Mouse (Mus musculus) megakaryocyte, adult 5-6 weeks (primary cell): ENCODE results near the gene Krtap4-16. TPM values are rescaled to one million over a fixed set of nuclear protein-coding genes. Genes with fewer than 3 reads are reported as not detected.
"Not testable (repeated sequence)": the region's sequence is repeated elsewhere in the genome, so short reads cannot be mapped to it uniquely, and the experiment has no call there.

Experiments used
- ATAC-seq: 2 replicates; pipeline ENCODE4 v1.8.0; 2016; ENCODE audit warnings: mild to moderate bottlenecking, inconsistent platforms; ENCODE audit not compliant: poor library complexity, severe bottlenecking
- total RNA-seq, 2 experiments: library from RNA; stranded (forward) in 1 of 2; stranded (reverse) in 1 of 2; fragments of 153-499, 151-499 nt in 1 of 2; fragments of 221-1000, 200-1000 nt in 1 of 2; gene quantifications; 2 replicates each; pipeline versions ENCODE4 v1.2.3 to v1.2.4; 2015 to 2017

Krtap4-16 gene
- not detected in 2 replicates for total RNA-seq (2015)
- total RNA-seq (2017), result not detected in 2 replicates

- ATAC-seq, result no peak
Measured at GRCm38 (mm10) chr11:99851508-99851907, at the start of gene Krtap4-16. Krtap4-16 (minus strand) TSS chr11:99851608.

- not testable (repeated sequence) for ATAC-seq
Measured at GRCm38 (mm10) chr11:99878887-99879286, 27.5 kb upstream of the Krtap4-16 start, which contains the start of gene Gm11567. Gm11567 (plus strand) TSS chr11:99879187.

GRCm38 (mm10) chr11:99873089-99873488 lies 21.7 kb upstream of the Krtap4-16 start, which contains the start of gene Krtap9-1:
Krtap9-1 (plus strand) TSS chr11:99873389.
- ATAC-seq, result not testable (repeated sequence)

GRCm38 (mm10) chr11:99864176-99864575 lies 12.8 kb upstream of the Krtap4-16 start, which contains the start of gene Gm11559:
Gm11559 (plus strand) TSS chr11:99864476.
- ATAC-seq, result not testable (repeated sequence)

GRCm38 (mm10) chr11:99858761-99859160 lies 7.4 kb upstream of the Krtap4-16 start:
- no peak for ATAC-seq

GRCm38 (mm10) chr11:99857617-99858016 lies 6.2 kb upstream of the Krtap4-16 start, which contains the start of gene Gm11568:
Gm11568 (plus strand) TSS chr11:99857917.
- no peak for ATAC-seq

- no peak for ATAC-seq
Measured at GRCm38 (mm10) chr11:99854121-99854520, 2.7 kb upstream of the Krtap4-16 start.

- no peak for ATAC-seq
Measured at GRCm38 (mm10) chr11:99846746-99847145, 4.7 kb downstream of the Krtap4-16 start.

GRCm38 (mm10) chr11:99842185-99842584 lies 9.2 kb downstream of the Krtap4-16 start:
- ATAC-seq, result no peak

- ATAC-seq, result no peak
Measured at GRCm38 (mm10) chr11:99837966-99838365, 13.4 kb downstream of the Krtap4-16 start, which contains the start of gene 2300003K06Rik. 2300003K06Rik (minus strand) TSS chr11:99838066.

GRCm38 (mm10) chr11:99815566-99815965 lies 35.8 kb downstream of the Krtap4-16 start, which contains the start of gene Gm11564:
Gm11564 (minus strand) TSS chr11:99815666.
- not testable (repeated sequence) for ATAC-seq

GRCm38 (mm10) chr11:99809792-99810191 lies 41.6 kb downstream of the Krtap4-16 start, which contains the start of gene Krtap4-13:
Krtap4-13 (minus strand) TSS chr11:99809892.
- ATAC-seq, result not testable (repeated sequence)

GRCm38 (mm10) chr11:99804346-99804745 lies 47.1 kb downstream of the Krtap4-16 start, which contains the start of gene Gm11554:
Gm11554 (minus strand) TSS chr11:99804446.
- ATAC-seq, result not testable (repeated sequence)

Other genes with a start within 250 kb of the Krtap4-16 start
Only the 30 nearest of the 38 such genes appear.
- not detected in 2 replicates for gene Krtap4-7, start 207.5 kb downstream of the Krtap4-16 start, total RNA-seq (2015)
- not detected in 2 replicates for gene Krtap4-7, start 207.5 kb downstream of the Krtap4-16 start, total RNA-seq (2017)
- gene Gm11555, start 201.4 kb downstream of the Krtap4-16 start, total RNA-seq (2015), result not detected in 2 replicates
- gene Gm11555, start 201.4 kb downstream of the Krtap4-16 start, total RNA-seq (2017), result not detected in 2 replicates
- gene Gm11563, start 192.6 kb downstream of the Krtap4-16 start, total RNA-seq (2015), result not detected in 2 replicates
- gene Gm11563, start 192.6 kb downstream of the Krtap4-16 start, total RNA-seq (2017), result not detected in 2 replicates
- gene Krtap4-6, start 185.6 kb downstream of the Krtap4-16 start, total RNA-seq (2015), result not detected in 2 replicates
- gene Krtap4-6, start 185.6 kb downstream of the Krtap4-16 start, total RNA-seq (2017), result not detected in 2 replicates
- gene Gm14190, start 160.9 kb downstream of the Krtap4-16 start, total RNA-seq (2015), result not detected in 2 replicates
- gene Gm14190, start 160.9 kb downstream of the Krtap4-16 start, total RNA-seq (2017), result not detected in 2 replicates
- not detected in 2 replicates for gene Gm14180, start 117.3 kb downstream of the Krtap4-16 start, total RNA-seq (2015)
- not detected in 2 replicates for gene Gm14180, start 117.3 kb downstream of the Krtap4-16 start, total RNA-seq (2017)
- gene Gm11595, start 78.7 kb downstream of the Krtap4-16 start, total RNA-seq (2015), result not detected in 2 replicates
- not detected in 2 replicates for gene Gm11595, start 78.7 kb downstream of the Krtap4-16 start, total RNA-seq (2017)
- gene Krtap4-8, start 70.9 kb downstream of the Krtap4-16 start, total RNA-seq (2015), result not detected in 2 replicates
- gene Krtap4-8, start 70.9 kb downstream of the Krtap4-16 start, total RNA-seq (2017), result not detected in 2 replicates
- gene Krtap4-9, start 66.4 kb downstream of the Krtap4-16 start, total RNA-seq (2015), result not detected in 2 replicates
- not detected in 2 replicates for gene Krtap4-9, start 66.4 kb downstream of the Krtap4-16 start, total RNA-seq (2017)
- gene Gm11596, start 58.1 kb downstream of the Krtap4-16 start, total RNA-seq (2015), result not detected in 2 replicates
- gene Gm11596, start 58.1 kb downstream of the Krtap4-16 start, total RNA-seq (2017), result not detected in 2 replicates
- gene Gm11569, start 52.7 kb downstream of the Krtap4-16 start, total RNA-seq (2015), result not detected in 2 replicates
- gene Gm11569, start 52.7 kb downstream of the Krtap4-16 start, total RNA-seq (2017), result not detected in 2 replicates
- gene Gm11554, start 47.2 kb downstream of the Krtap4-16 start, total RNA-seq (2015), result not detected in 2 replicates
- gene Gm11554, start 47.2 kb downstream of the Krtap4-16 start, total RNA-seq (2017), result not detected in 2 replicates
- gene Krtap4-13, start 41.7 kb downstream of the Krtap4-16 start, total RNA-seq (2015), result not detected in 2 replicates
- not detected in 2 replicates for gene Krtap4-13, start 41.7 kb downstream of the Krtap4-16 start, total RNA-seq (2017)
- gene Gm11564, start 35.9 kb downstream of the Krtap4-16 start, total RNA-seq (2015), result not detected in 2 replicates
- not detected in 2 replicates for gene Gm11564, start 35.9 kb downstream of the Krtap4-16 start, total RNA-seq (2017)
- not detected in 2 replicates for gene 2300003K06Rik, start 13.5 kb downstream of the Krtap4-16 start, total RNA-seq (2015)
- not detected in 2 replicates for gene 2300003K06Rik, start 13.5 kb downstream of the Krtap4-16 start, total RNA-seq (2017)
- gene Gm11568, start 6.3 kb upstream of the Krtap4-16 start, total RNA-seq (2015), result not detected in 2 replicates
- not detected in 2 replicates for gene Gm11568, start 6.3 kb upstream of the Krtap4-16 start, total RNA-seq (2017)
- not detected in 2 replicates for gene Gm11559, start 12.9 kb upstream of the Krtap4-16 start, total RNA-seq (2015)
- gene Gm11559, start 12.9 kb upstream of the Krtap4-16 start, total RNA-seq (2017), result not detected in 2 replicates
- gene Krtap9-1, start 21.8 kb upstream of the Krtap4-16 start, total RNA-seq (2015), result not detected in 2 replicates
- gene Krtap9-1, start 21.8 kb upstream of the Krtap4-16 start, total RNA-seq (2017), result not detected in 2 replicates
- gene Gm11567, start 27.6 kb upstream of the Krtap4-16 start, total RNA-seq (2015), result not detected in 2 replicates
- gene Gm11567, start 27.6 kb upstream of the Krtap4-16 start, total RNA-seq (2017), result not detected in 2 replicates
- gene Krtap31-1, start 56.3 kb upstream of the Krtap4-16 start, total RNA-seq (2015), result not detected in 2 replicates
- gene Krtap31-1, start 56.3 kb upstream of the Krtap4-16 start, total RNA-seq (2017), result not detected in 2 replicates
- not detected in 2 replicates for gene Gm11565, start 63.1 kb upstream of the Krtap4-16 start, total RNA-seq (2015)
- gene Gm11565, start 63.1 kb upstream of the Krtap4-16 start, total RNA-seq (2017), result not detected in 2 replicates
- not detected in 2 replicates for gene Krtap31-2, start 84.7 kb upstream of the Krtap4-16 start, total RNA-seq (2015)
- not detected in 2 replicates for gene Krtap31-2, start 84.7 kb upstream of the Krtap4-16 start, total RNA-seq (2017)
- gene Krtap9-5, start 96.9 kb upstream of the Krtap4-16 start, total RNA-seq (2015), result not detected in 2 replicates
- not detected in 2 replicates for gene Krtap9-5, start 96.9 kb upstream of the Krtap4-16 start, total RNA-seq (2017)
- not detected in 2 replicates for gene Krtap29-1, start 127.4 kb upstream of the Krtap4-16 start, total RNA-seq (2015)
- gene Krtap29-1, start 127.4 kb upstream of the Krtap4-16 start, total RNA-seq (2017), result not detected in 2 replicates
- not detected in 2 replicates for gene Krtap16-1, start 135.0 kb upstream of the Krtap4-16 start, total RNA-seq (2015)
- gene Krtap16-1, start 135.0 kb upstream of the Krtap4-16 start, total RNA-seq (2017), result not detected in 2 replicates
- gene Krtap17-1, start 142.4 kb upstream of the Krtap4-16 start, total RNA-seq (2015), result not detected in 2 replicates
- gene Krtap17-1, start 142.4 kb upstream of the Krtap4-16 start, total RNA-seq (2017), result not detected in 2 replicates
- gene Krt33a, start 164.6 kb upstream of the Krtap4-16 start, total RNA-seq (2015), result not detected in 2 replicates
- not detected in 2 replicates for gene Krt33a, start 164.6 kb upstream of the Krtap4-16 start, total RNA-seq (2017)
- gene Krt33b, start 178.3 kb upstream of the Krtap4-16 start, total RNA-seq (2015), result not detected in 2 replicates
- gene Krt33b, start 178.3 kb upstream of the Krtap4-16 start, total RNA-seq (2017), result not detected in 2 replicates
- not detected in 2 replicates for gene Krt34, start 189.9 kb upstream of the Krtap4-16 start, total RNA-seq (2015)
- not detected in 2 replicates for gene Krt34, start 189.9 kb upstream of the Krtap4-16 start, total RNA-seq (2017)
- gene Krt31, start 198.9 kb upstream of the Krtap4-16 start, total RNA-seq (2015), result not detected in 2 replicates
- gene Krt31, start 198.9 kb upstream of the Krtap4-16 start, total RNA-seq (2017), result not detected in 2 replicates